Mouse (Mus musculus) hindbrain, embryonic 14.5 days (tissue): ENCODE measurements at regions not wholly inside any gene's neighbourhood (a gene's known extent, or its start where the extent isn't known, plus 50 kb on each side); places are given as distances from the start of the nearest gene placed in this dataset.

Source experiments
- ATAC-seq: fragments of 200-750 bp; cut with Nextera tagmentation; 2 replicates; pipeline ENCODE4 v1.8.0; 2017; ENCODE audit warnings: moderate number of reproducible peaks, mild to moderate bottlenecking, moderate TSS enrichment, moderate library complexity; ENCODE audit not compliant: low FRiP score
- DNase-seq: peaks from one replicate; pipeline ENCODE4 v3.0.0-alpha.2; 2015; ENCODE audit warnings: low spot score
- H3K27ac ChIP-seq: fragments of 300-500 bp; sonication (generic); 2 replicates; pipeline ENCODE4 v1.5.1; 2014; ENCODE audit warnings: mild to moderate bottlenecking, moderate library complexity
- H3K27me3 ChIP-seq: fragments of 300-500 bp; sonication (generic); 2 replicates; pipeline ENCODE4 v1.6.1; 2014; ENCODE audit warnings: mild to moderate bottlenecking, low read length, mixed read lengths; ENCODE audit not compliant: control insufficient read depth, insufficient read depth
- H3K36me3 ChIP-seq: fragments of 300-500 bp; sonication (generic); replicated peaks from 2 replicates; pipeline ENCODE4 v1.6.1; 2014; ENCODE audit not compliant: control insufficient read depth, insufficient read depth
- H3K4me1 ChIP-seq: fragments of 300-500 bp; sonication (generic); replicated peaks from 2 replicates; pipeline ENCODE4 v1.6.1; 2014; ENCODE audit warnings: antibody characterized with exemption, low read length, mixed read lengths; ENCODE audit not compliant: control insufficient read depth, insufficient read depth
- H3K4me2 ChIP-seq: fragments of 300-500 bp; sonication (generic); replicated peaks from 2 replicates; pipeline ENCODE4 v1.6.1; 2014; ENCODE audit warnings: mild to moderate bottlenecking, moderate library complexity
- H3K4me3 ChIP-seq: fragments of 300-500 bp; sonication (generic); replicated peaks from 2 replicates; pipeline ENCODE4 v1.5.1; 2014; ENCODE audit warnings: mild to moderate bottlenecking, low read length
- H3K9ac ChIP-seq: fragments of 300-500 bp; sonication (generic); 2 replicates; pipeline ENCODE4 v1.6.1; 2014
- H3K9me3 ChIP-seq: fragments of 300-500 bp; sonication (generic); 2 replicates; pipeline ENCODE4 v1.6.1; 2016; ENCODE audit warnings: low read length; ENCODE audit not compliant: control insufficient read depth
- WGBS: fragments of 180-500 bp; shearing (Covaris S2); extraction: QIAGEN DNeasy Blood & Tissue Kit; methylation state at CpG from one replicate; pipeline ENCODE4 v1.1.7; 2014; 5-methylcytosine and 5-hydroxymethylcytosine counted together

- Histone ChIP-seq H3K27ac (no peak overlapping the region), H3K27me3 (no peaks in the 10 kb centered on the region), H3K4me3 (no peak overlapping the region), H3K4me1 (no peaks in the 10 kb centered on the region), H3K4me2 (peak overlapping the region; percentile 39), H3K36me3 (no peaks in the 10 kb centered on the region), H3K9ac (no peak overlapping the region), H3K9me3 (no peaks in the 10 kb centered on the region)
- 27% methylated on average over 2 of the region's 2 CpGs for WGBS
- no peak for ATAC-seq
- DNase-seq: no peak
Measured at GRCm38 (mm10) chr6:67159224-67159623, 78.8 kb upstream of the Serbp1 start.

DNA sequence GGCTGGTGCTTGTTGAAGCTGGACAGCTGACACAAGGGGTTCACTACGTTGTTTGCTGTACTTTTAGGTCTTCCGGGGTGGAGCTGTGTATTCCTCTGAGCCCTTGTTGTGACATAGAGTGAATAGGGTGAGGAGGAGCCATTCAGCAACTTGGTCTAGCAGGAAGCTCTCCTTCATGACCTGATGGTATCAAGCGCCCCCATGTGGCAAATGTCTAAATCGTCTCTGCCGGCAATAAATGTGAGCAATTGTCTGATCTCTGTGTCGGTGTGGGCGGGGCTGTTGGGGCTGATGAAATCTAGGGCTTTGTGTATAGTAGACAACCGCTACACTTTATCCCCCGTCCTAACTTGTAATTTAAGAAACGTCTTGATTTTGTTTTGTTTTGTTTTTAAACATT lies 79.2 kb upstream of the Serbp1 start:
- Histone ChIP-seq H3K9ac (no peak overlapping the region), H3K36me3 (no peaks in the 10 kb centered on the region), H3K27ac (no peak overlapping the region), H3K9me3 (no peaks in the 10 kb centered on the region), H3K4me2 (peak overlapping the region; percentile 39), H3K4me3 (no peak overlapping the region), H3K4me1 (no peaks in the 10 kb centered on the region), H3K27me3 (no peaks in the 10 kb centered on the region)
- ATAC-seq: peak; percentile 91
- WGBS: 1% methylated on average over 10 of the region's 10 CpGs
- DNase-seq: peak; percentile 94

DNA sequence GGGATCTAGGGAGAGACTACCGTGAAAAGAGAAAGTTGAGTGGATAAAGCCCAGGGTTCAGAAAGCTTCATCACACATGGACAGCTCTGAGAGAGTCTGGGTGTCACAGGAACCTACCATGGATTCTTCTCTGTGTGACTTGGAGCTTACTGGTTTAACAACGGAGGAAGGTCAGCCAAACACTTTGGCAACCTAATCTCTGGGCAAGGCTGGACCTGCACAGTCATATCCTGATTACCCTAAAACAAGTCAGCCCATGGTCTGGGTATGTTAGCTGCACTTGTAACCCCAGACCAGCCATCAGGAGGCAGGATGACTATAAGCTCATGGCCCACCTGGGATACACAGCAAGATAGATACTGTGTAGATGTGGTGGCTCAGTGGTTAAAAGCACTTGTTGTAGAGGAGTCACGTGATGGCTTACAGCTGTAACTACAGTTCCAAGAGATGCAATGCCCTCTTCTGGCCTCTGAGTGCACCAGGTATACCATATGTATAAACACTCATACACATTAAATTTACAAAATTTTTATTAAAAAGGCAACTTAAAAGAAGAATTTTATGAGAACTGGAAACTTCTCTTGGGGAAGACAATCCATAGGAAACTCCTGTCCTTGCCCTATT lies 85.0 kb upstream of the Serbp1 start:
- Histone ChIP-seq H3K4me1 (no peaks in the 10 kb centered on the region), H3K4me2 (no peak overlapping the region)
- 74% methylated on average over 3 of the region's 3 CpGs for WGBS

DNA sequence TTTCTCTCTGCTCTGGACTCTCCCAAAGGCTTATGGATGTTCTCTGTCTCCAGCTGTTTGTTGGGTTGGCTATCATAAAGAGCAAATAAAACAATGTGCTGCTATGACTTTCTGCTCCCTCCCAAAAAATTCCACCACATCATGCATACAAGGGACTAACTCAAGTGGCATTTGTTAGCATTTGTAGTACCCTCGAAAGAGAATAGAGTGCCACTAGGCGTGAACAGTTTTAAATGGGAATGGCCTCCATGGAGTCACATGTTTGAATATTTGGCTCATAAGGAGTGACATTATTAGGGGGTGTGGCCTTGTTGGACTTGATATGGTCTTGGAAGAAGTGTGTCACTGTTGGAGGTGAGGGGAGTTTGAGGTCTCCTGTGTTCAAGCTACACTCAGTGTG lies 86.5 kb upstream of the Serbp1 start:
- no peaks in the 10 kb centered on the region for H3K4me1 ChIP-seq
- H3K9me3 ChIP-seq: no peaks in the 10 kb centered on the region
- no peaks in the 10 kb centered on the region for H3K36me3 ChIP-seq
- 95% methylated on average over 2 of the region's 2 CpGs for WGBS
- DNase-seq: no peak
- H3K9ac ChIP-seq: no peak overlapping the region
- H3K4me2 ChIP-seq: no peak overlapping the region
- H3K27me3 ChIP-seq: no peaks in the 10 kb centered on the region
- H3K4me3 ChIP-seq: no peak overlapping the region
- ATAC-seq: no peak
- no peak overlapping the region for H3K27ac ChIP-seq

More for the DNA sequence above, 85.0 kb upstream of the Serbp1 start:
- H3K36me3 ChIP-seq: no peaks in the 10 kb centered on the region
- no peak overlapping the region for H3K4me3 ChIP-seq
- no peak for ATAC-seq
- H3K9me3 ChIP-seq: no peaks in the 10 kb centered on the region
- H3K27ac ChIP-seq: no peak overlapping the region
- no peak for DNase-seq
- no peaks in the 10 kb centered on the region for H3K27me3 ChIP-seq
- H3K9ac ChIP-seq: no peak overlapping the region

DNA sequence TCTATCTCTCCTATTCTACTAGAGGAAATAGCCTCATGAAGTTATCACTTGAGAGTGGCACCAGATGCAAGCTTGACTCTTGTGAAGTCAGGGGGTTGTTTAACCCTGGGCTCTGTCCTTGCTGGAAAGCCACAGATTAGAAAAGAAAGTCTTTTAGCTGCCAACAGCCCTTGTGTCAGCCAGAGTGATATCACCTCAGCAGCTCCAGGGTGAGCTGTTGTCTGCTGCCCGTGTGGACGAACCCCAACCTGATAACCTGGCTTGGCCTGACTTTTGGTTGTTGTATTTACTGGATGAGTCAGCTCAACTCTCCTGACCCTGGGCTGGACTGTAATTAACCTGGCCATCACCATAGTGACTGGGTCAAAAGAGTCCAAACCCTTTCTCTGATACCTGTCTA lies 88.6 kb upstream of the Serbp1 start:
- H3K4me1 ChIP-seq: no peaks in the 10 kb centered on the region
- H3K9me3 ChIP-seq: no peaks in the 10 kb centered on the region
- 82% methylated on average over 2 of the region's 2 CpGs for WGBS
- no peak overlapping the region for H3K4me3 ChIP-seq
- H3K36me3 ChIP-seq: no peaks in the 10 kb centered on the region
- H3K27me3 ChIP-seq: no peaks in the 10 kb centered on the region
- no peak for ATAC-seq
- no peak overlapping the region for H3K9ac ChIP-seq
- H3K4me2 ChIP-seq: no peak overlapping the region
- no peak for DNase-seq
- no peak overlapping the region for H3K27ac ChIP-seq

GRCm38 (mm10) chr6:67146708-67147107 lies 91.3 kb upstream of the Serbp1 start:
- H3K4me1 ChIP-seq: no peaks in the 10 kb centered on the region
- DNase-seq (no peak), ATAC-seq (no peak)
- no peak overlapping the region for H3K9ac ChIP-seq
- no peaks in the 10 kb centered on the region for H3K9me3 ChIP-seq
- 17% methylated on average over 4 of the region's 4 CpGs for WGBS
- no peak overlapping the region for H3K4me3 ChIP-seq
- H3K36me3 ChIP-seq: no peaks in the 10 kb centered on the region
- H3K27me3 ChIP-seq: no peaks in the 10 kb centered on the region
- H3K27ac ChIP-seq: no peak overlapping the region
- no peak overlapping the region for H3K4me2 ChIP-seq

GRCm38 (mm10) chr6:67145969-67146368 lies 92.0 kb upstream of the Serbp1 start:
- Histone ChIP-seq H3K9ac (no peak overlapping the region), H3K4me2 (no peak overlapping the region), H3K4me1 (no peaks in the 10 kb centered on the region), H3K27me3 (no peaks in the 10 kb centered on the region), H3K9me3 (no peaks in the 10 kb centered on the region), H3K27ac (no peak overlapping the region), H3K4me3 (no peak overlapping the region), H3K36me3 (no peaks in the 10 kb centered on the region)
- 48% methylated on average over 5 of the region's 5 CpGs for WGBS
- DNase-seq: no peak
- no peak for ATAC-seq

DNA sequence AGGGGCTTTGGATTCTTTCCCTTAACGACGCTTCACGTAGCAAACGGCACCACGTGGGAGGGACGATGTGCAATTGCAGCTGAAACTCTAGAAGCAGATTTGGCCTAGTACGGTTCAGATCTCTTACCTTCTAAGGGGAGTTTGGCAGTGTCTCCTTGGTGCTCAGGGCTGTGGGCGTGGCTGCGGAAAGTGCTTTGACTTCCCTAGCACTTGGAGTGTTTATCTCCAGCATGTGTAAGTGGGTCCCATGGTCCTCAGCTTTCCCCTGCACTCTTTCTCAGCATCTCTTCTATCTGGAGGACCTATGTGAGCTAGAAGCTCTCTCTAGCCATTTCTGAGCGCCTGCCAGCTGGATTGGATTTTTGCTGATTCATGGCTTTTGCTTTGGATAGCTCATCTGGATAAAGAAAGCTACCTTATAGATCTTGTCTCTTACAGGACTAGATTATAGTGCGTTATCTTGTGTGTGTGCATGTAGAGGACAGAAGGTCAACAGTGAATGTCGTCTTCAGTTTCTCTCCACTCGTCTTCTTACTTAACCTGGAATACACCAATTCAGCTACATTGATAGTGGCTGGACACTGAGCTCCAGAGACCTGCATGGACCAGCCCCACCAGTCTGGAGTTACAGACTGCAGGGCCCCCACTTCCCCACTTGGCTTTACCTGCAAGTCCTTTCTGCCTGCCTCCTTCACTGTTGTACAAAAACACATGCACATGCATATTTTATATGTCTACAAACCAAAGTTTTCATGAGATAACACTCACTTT lies 92.8 kb upstream of the Serbp1 start:
- no peak for DNase-seq
- Histone ChIP-seq H3K4me1 (no peaks in the 10 kb centered on the region), H3K27me3 (no peaks in the 10 kb centered on the region), H3K4me2 (no peak overlapping the region), H3K27ac (no peak overlapping the region), H3K36me3 (no peaks in the 10 kb centered on the region), H3K9me3 (no peaks in the 10 kb centered on the region), H3K9ac (no peak overlapping the region), H3K4me3 (no peak overlapping the region)
- WGBS: 77% methylated on average over 13 of the region's 13 CpGs
- ATAC-seq: no peak

DNA sequence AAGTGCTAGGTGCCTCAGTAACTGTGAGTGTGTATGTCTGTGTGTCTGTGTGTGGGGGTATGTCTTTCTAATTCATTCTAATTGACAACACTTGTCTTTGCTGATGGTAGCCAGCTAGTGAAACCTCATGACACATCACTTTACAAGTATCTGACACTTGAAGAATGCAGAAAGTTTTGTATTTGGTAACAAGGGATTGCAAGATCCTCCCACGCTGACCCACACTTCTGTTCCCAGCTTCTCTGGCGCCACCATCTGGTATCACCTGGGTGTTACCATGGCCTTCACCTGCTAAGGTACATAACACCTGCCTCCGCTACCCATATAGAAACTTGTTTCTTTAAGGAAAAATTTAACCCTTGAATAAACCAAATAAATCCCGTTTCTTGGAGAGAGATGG lies 95.8 kb upstream of the Serbp1 start:
- DNase-seq (no peak), ATAC-seq (no peak; the same call in 1 of the 2 replicates)
- Histone ChIP-seq H3K4me3 (no peak overlapping the region), H3K36me3 (no peaks in the 10 kb centered on the region), H3K4me1 (no peaks in the 10 kb centered on the region), H3K27me3 (no peaks in the 10 kb centered on the region), H3K9ac (no peak overlapping the region), H3K9me3 (no peaks in the 10 kb centered on the region), H3K27ac (no peak overlapping the region), H3K4me2 (no peak overlapping the region)
- WGBS: 44% methylated on average over 4 of the region's 4 CpGs
